Mouse (Mus musculus) stomach, embryonic 16.5 days (tissue): ENCODE results near the gene Gkn3. TPM values are rescaled to one million over a fixed set of nuclear protein-coding genes. Genes with fewer than 3 reads are reported as not detected.

Experiments used
- ATAC-seq: fragments of 200-750 bp; cut with Nextera tagmentation; 2 replicates; pipeline ENCODE4 v1.8.0; 2017; ENCODE audit warnings: moderate number of reproducible peaks, moderate TSS enrichment; ENCODE audit not compliant: insufficient read depth, low FRiP score
- H3K27ac ChIP-seq: fragments of 300-500 bp; sonication (generic); 2 replicates; pipeline ENCODE4 v1.5.1; 2014; ENCODE audit warnings: low read length
- H3K27me3 ChIP-seq: fragments of 300-500 bp; sonication (generic); 2 replicates; pipeline ENCODE4 v1.6.1; 2014; ENCODE audit warnings: low read length, control low read depth, mixed read lengths; ENCODE audit not compliant: control insufficient read depth, insufficient read depth
- H3K36me3 ChIP-seq: fragments of 300-500 bp; sonication (generic); 2 replicates; pipeline ENCODE4 v1.6.1; 2014; ENCODE audit warnings: low read length; ENCODE audit not compliant: control insufficient read depth, insufficient read depth
- H3K4me1 ChIP-seq: fragments of 300-500 bp; sonication (generic); 2 replicates; pipeline ENCODE4 v1.6.1; 2014; ENCODE audit warnings: low read length, control low read depth, mixed read lengths; ENCODE audit not compliant: control insufficient read depth, insufficient read depth
- H3K4me2 ChIP-seq: fragments of 300-500 bp; sonication (generic); 2 replicates; pipeline ENCODE4 v1.6.1; 2014; ENCODE audit warnings: low read depth, low read length, mixed read lengths
- H3K4me3 ChIP-seq: fragments of 300-500 bp; sonication (generic); replicated peaks from 2 replicates; pipeline ENCODE4 v1.5.1; 2014; ENCODE audit warnings: mild to moderate bottlenecking, low read length
- H3K9ac ChIP-seq: fragments of 300-500 bp; sonication (generic); 2 replicates; pipeline ENCODE4 v1.6.1; 2014; ENCODE audit warnings: low read length
- H3K9me3 ChIP-seq: fragments of 300-500 bp; sonication (generic); replicated peaks from 2 replicates; pipeline ENCODE4 v1.6.1; 2016; ENCODE audit warnings: low read length, control low read depth; ENCODE audit not compliant: control insufficient read depth
- WGBS: fragments of 180-500 bp; shearing (Covaris S2); extraction: QIAGEN DNeasy Blood & Tissue Kit; methylation state at CpG from one replicate; pipeline ENCODE4 v1.1.7; 2014; 5-methylcytosine and 5-hydroxymethylcytosine counted together
- polyA plus RNA-seq: library from polyadenylated mRNA; unstranded; fragments of >200 nt; fragmentation: Nextera tagmentation; extraction: Ambion mirVana; gene quantifications from 2 replicates; pipeline ENCODE4 v1.2.1, GENCODE M21; 2015

The Gkn3 gene
- polyA plus RNA-seq, 1 experiment from 2014 or later = 8.3 TPM

DNA sequence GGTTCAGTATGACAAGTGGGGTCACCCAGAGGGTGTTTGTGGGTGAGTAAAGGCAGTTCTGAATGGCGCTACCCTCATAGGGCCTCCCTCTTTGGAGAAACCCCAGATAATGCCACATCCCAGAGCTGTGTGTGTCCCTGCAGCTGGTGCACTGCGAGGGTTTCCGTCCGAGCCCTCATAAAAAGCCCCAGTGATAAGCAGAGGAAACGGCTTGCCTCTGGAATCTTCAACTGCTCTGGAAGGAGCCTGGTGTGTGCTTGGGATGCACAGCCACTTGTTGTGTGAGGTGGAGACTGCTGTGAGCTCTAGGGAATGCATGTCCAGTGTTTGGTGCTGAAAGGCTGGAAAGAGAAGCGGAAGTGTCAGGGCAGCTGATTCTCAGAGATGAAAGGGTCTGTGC, 12.7 kb upstream of the Gkn3 start:
- ATAC-seq = no peak
- 57% methylated on average over 6 of the region's 6 CpGs for WGBS
- H3K4me3 ChIP-seq = no peak overlapping the region
- no peaks in the 10 kb centered on the region for H3K4me1 ChIP-seq
- H3K4me2 ChIP-seq = no peak overlapping the region
- no peaks in the 10 kb centered on the region for H3K9me3 ChIP-seq
- H3K9ac ChIP-seq = no peak overlapping the region
- H3K27me3 ChIP-seq = no peaks in the 10 kb centered on the region
- H3K36me3 ChIP-seq = no peaks in the 10 kb centered on the region
- no peak overlapping the region for H3K27ac ChIP-seq

DNA sequence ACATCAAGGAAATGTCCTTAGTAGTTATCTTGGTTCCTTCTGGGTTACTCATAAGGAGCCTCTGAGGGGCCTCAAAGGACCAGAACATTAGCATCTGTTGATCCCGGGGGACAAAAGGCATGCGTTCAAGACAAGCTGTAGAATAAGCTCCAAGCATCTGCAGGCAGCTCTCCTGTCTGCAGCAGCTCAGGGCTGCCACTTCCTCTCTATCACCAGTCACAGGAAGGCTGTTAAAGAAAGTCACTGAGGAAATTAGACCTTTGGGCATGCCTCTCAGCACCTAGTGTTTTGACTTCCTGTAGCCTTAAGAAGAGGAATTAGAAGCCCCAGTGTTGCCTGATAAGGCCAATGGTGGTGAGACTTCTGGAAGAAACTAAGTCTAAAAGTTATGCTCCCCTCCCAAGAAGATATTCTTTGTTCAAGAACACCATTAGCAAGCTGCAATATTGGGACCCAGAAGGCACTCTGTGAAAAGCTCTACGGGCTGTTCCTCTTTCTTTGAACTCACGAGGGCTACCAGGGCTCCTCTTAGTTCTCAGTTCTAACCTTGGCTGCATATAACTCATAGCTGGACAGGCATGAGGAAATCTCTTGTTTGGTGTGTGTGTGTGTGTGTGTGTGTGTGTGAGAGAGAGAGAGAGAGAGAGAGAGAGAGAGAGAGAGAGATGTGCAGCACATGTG, 11.3 kb upstream of the Gkn3 start:
- H3K36me3 ChIP-seq = no peaks in the 10 kb centered on the region
- no peak for ATAC-seq
- 56% methylated on average over 4 of the region's 4 CpGs for WGBS

DNA sequence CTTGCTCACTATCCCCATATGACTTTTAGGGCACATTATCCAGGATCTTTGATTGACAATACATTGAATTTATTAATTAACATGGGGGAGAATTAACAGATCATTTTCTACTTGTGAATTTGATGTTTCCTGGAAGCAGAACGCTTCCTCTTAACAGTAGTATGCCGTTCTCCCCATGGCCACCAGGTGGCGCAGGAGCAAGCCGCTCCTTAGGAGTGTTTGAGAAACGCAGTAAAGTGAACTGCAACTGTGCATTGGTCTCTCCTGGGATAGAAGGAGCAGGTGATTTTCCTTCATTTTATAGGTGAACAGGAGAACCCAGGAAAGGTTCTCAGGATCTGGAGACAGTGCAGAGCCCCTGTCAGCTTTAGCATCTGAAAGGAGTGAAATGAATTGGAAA, 10.4 kb upstream of the Gkn3 start:
- H3K4me2 ChIP-seq = no peak overlapping the region
- no peak for ATAC-seq
- 2% methylated on average over 5 of the region's 5 CpGs for WGBS

More for the DNA sequence above, 11.3 kb upstream of the Gkn3 start:
- H3K9me3 ChIP-seq = no peaks in the 10 kb centered on the region
- H3K4me2 ChIP-seq = no peak overlapping the region
- H3K27ac ChIP-seq = no peak overlapping the region
- no peak overlapping the region for H3K9ac ChIP-seq
- H3K4me3 ChIP-seq = no peak overlapping the region
- no peaks in the 10 kb centered on the region for H3K4me1 ChIP-seq
- H3K27me3 ChIP-seq = no peaks in the 10 kb centered on the region

DNA sequence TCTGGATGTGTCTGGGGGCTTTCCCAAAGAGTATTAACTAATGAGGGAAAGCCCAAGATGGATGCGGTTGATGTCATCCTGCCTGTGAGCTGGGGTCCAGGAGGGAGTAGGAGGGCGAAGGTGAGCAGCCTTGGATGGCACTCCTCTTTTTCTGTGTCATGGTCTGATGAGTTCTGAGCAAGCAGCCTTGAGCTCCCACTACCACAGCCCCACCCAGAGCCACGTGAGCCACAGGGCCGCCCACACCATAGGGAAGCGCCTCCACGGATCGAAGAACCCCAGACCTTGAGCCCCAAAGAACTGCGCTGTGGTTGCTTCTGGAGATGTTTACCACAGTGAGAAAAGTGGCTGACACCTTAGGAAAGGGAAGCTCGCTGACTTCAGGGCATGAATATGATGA, 6.0 kb upstream of the Gkn3 start:
- Histone ChIP-seq H3K9ac (no peak overlapping the region), H3K27me3 (no peaks in the 10 kb centered on the region), H3K4me2 (no peak overlapping the region), H3K36me3 (no peaks in the 10 kb centered on the region), H3K9me3 (no peaks in the 10 kb centered on the region), H3K27ac (no peak overlapping the region), H3K4me3 (no peak overlapping the region), H3K4me1 (0 out of 2 replicates have a peak, but pooled peaks cover 3% of the 10 kb centered on the region)
- 82% methylated on average over 9 of the region's 9 CpGs for WGBS
- ATAC-seq = no peak

More for the DNA sequence above, 10.4 kb upstream of the Gkn3 start:
- H3K9me3 ChIP-seq = no peaks in the 10 kb centered on the region
- H3K27ac ChIP-seq = no peak overlapping the region
- H3K4me3 ChIP-seq = no peak overlapping the region
- H3K27me3 ChIP-seq = no peaks in the 10 kb centered on the region
- H3K4me1 ChIP-seq = no peaks in the 10 kb centered on the region
- H3K9ac ChIP-seq = no peak overlapping the region
- no peaks in the 10 kb centered on the region for H3K36me3 ChIP-seq

DNA sequence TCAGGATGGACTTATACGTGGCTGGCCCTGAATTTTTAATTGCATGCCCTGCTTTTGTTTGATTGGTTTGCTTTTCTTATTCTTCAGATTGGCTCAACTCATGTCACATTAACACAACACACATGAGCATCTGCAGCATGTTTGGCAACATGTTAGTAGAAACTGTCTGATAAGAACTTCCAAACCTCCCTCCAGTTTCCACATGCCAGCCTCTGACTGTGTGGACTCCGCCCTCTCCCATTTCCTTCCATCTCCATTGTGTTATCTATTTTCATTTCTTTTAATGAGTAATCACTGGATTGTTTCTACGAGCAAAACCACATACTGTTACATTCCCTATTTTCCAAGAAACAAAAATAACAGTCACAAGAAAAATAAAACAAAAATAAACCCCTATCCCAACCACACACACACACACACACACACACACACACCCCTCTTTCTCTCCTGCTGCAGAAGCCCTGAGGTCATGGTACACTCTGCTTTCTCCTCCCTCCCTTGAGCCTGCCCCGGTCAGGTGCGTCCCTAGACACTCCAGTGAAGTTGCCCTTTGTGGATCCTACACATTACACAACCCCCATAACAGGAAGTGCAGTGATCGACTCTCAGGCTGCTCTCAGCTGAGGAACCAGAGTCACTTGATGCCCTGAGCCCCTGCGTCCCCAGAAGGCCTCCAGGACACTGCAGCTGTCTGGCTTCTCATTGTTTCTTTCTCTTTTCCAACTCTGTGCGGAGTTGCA, 4.9 kb upstream of the Gkn3 start:
- H3K27ac ChIP-seq = no peak overlapping the region
- ATAC-seq = no peak
- H3K4me2 ChIP-seq = no peak overlapping the region
- H3K4me3 ChIP-seq = no peak overlapping the region
- H3K9ac ChIP-seq = no peak overlapping the region
- no peaks in the 10 kb centered on the region for H3K27me3 ChIP-seq
- 61% methylated on average over 8 of the region's 8 CpGs for WGBS
- H3K9me3 ChIP-seq = no peaks in the 10 kb centered on the region
- 0 out of 2 replicates have a peak, but pooled peaks cover 3% of the 10 kb centered on the region for H3K4me1 ChIP-seq
- no peaks in the 10 kb centered on the region for H3K36me3 ChIP-seq

DNA sequence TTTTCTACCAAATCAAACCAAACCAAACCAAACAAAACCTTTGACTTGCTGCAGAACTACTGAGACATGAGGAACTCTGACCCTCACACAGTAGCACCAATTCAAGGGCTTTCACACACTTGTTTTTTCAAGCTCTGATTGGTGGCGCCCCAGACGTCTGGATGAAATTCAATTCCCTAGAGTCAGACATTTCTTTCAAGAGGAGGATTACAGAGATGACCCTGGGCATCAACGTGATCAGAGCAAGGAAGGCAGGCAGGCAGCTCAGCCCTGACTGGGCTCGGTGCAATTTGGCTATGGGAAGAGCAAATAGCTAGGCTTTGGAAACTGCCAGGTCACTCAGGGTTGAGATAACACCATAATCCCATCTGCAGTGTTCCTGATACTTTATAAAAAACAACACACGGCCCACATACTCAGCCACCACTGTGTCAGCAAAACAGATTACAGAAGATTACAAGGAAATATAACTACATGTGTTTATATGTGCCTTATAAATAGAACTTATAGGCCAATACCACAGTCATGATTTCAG, 787 bp upstream of the Gkn3 start:
- no peak overlapping the region for H3K4me2 ChIP-seq
- H3K9ac ChIP-seq = no peak overlapping the region
- no peaks in the 10 kb centered on the region for H3K27me3 ChIP-seq
- no peaks in the 10 kb centered on the region for H3K9me3 ChIP-seq
- no peak overlapping the region for H3K4me3 ChIP-seq
- no peaks in the 10 kb centered on the region for H3K36me3 ChIP-seq
- WGBS = 22% methylated on average over 5 of the region's 5 CpGs
- 0 out of 2 replicates have a peak, but pooled peaks cover 5% of the 10 kb centered on the region for H3K4me1 ChIP-seq
- no peak overlapping the region for H3K27ac ChIP-seq
- ATAC-seq = no peak

DNA sequence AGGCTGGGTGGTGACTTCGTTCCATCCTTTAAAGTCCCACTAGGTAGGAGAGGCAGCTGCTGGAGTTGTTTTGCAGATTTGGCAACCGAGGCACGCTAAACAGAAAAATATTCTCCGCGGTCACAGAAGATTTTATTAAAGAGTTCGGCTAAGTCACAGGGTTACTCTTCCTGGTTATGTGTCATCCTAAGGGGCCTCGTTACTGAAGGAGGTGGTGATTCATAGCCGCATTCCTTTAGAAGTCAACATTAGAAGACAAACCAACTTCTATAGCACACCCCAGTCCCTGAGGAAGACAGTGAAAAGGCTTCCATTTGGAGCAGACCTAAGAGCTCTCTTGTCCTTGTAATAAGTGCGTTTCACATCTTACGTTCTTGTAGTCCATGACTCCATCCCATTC, 2.1 kb downstream of the Gkn3 start:
- H3K27ac ChIP-seq = no peak overlapping the region
- H3K4me2 ChIP-seq = no peak overlapping the region
- 0 out of 2 replicates have a peak, but pooled peaks cover 7% of the 10 kb centered on the region for H3K4me1 ChIP-seq
- no peaks in the 10 kb centered on the region for H3K36me3 ChIP-seq
- H3K9me3 ChIP-seq = no peaks in the 10 kb centered on the region
- no peak overlapping the region for H3K4me3 ChIP-seq
- H3K9ac ChIP-seq = no peak overlapping the region
- 75% methylated on average over 10 of the region's 10 CpGs for WGBS
- H3K27me3 ChIP-seq = 0 out of 2 replicates have a peak, but pooled peaks cover 4% of the 10 kb centered on the region
- ATAC-seq = no peak

DNA sequence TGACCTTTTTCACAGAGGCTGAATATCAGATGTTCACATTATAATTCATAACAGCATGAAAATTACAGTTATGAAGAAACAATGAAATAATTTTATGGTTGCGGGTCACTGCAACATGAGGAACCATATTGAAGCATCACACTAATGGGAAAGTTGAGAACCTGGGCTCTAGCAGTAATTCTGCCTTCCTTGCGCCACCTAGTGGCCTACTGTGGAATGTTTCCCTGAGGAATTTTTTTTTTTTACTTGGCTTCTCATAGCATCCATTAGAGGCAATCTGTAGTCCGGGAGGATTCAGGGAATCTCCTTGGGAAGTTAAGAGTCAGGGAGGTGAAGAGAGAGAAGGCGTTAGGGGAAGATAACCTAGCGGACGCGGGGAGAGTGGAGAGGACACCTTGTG, 2.5 kb downstream of the Gkn3 start:
- no peak overlapping the region for H3K27ac ChIP-seq
- no peak overlapping the region for H3K4me3 ChIP-seq
- ATAC-seq = no peak
- no peak overlapping the region for H3K4me2 ChIP-seq
- WGBS = 9% methylated on average over 7 of the region's 7 CpGs
- no peak overlapping the region for H3K9ac ChIP-seq
- H3K9me3 ChIP-seq = no peaks in the 10 kb centered on the region
- no peaks in the 10 kb centered on the region for H3K36me3 ChIP-seq
- H3K27me3 ChIP-seq = 0 out of 2 replicates have a peak, but pooled peaks cover 4% of the 10 kb centered on the region
- 0 out of 2 replicates have a peak, but pooled peaks cover 7% of the 10 kb centered on the region for H3K4me1 ChIP-seq

DNA sequence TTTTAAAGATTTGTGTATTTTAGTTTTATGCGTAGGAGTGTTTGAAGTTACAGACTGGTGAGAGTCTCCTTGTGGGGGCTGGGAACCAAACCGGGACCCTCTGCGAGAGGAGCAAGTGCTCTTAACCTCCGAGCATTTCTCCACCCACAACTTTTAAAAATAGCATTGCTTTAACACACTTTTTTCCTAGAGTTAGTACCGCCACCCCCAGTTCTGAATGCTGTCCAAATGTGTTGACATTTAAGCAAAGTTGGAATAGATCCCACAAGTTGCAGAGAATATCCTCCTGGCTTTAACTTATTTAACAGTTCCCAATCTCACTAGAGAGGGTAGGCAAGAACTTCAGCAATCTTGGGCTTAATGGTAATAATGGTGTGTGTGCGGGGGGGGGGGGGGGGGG, 4.0 kb downstream of the Gkn3 start:
- no peaks in the 10 kb centered on the region for H3K36me3 ChIP-seq
- H3K4me1 ChIP-seq = 0 out of 2 replicates have a peak, but pooled peaks cover 7% of the 10 kb centered on the region
- no peak overlapping the region for H3K27ac ChIP-seq
- 0 out of 2 replicates have a peak, but pooled peaks cover 4% of the 10 kb centered on the region for H3K27me3 ChIP-seq
- H3K9ac ChIP-seq = no peak overlapping the region
- peak overlapping the region; percentile 40; the same call in 1 of the 2 replicates for H3K4me3 ChIP-seq
- peak overlapping the region; percentile 60 for H3K4me2 ChIP-seq
- WGBS = 39% methylated on average over 6 of the region's 6 CpGs
- ATAC-seq = no peak
- no peaks in the 10 kb centered on the region for H3K9me3 ChIP-seq
